Mouse (Mus musculus) frontal cortex, postnatal 14 days (tissue): ENCODE measurements around the gene Rarres1.

Experiments
- DNase-seq, 2 experiments: peaks; one replicate each; pipeline ENCODE4 v3.0.0; 2022; ENCODE audit warnings: low spot score in 2 of 2

Rarres1 gene

GRCm38 (mm10) chr3:67515274-67515801, at the start of gene Rarres1:
Rarres1 (minus strand) TSS chr3:67515523.
- no peak for DNase-seq

GRCm38 (mm10) chr3:67564731-67565357, 49.5 kb upstream of the Rarres1 start:
- no peak for DNase-seq

- DNase-seq, result no peak
Observed at GRCm38 (mm10) chr3:67557718-67558354, 42.5 kb upstream of the Rarres1 start.

GRCm38 (mm10) chr3:67557200-67557651, 41.9 kb upstream of the Rarres1 start:
- no peak for DNase-seq

GRCm38 (mm10) chr3:67555211-67555610, 39.9 kb upstream of the Rarres1 start:
- no peak for DNase-seq

GRCm38 (mm10) chr3:67553927-67554448, 38.7 kb upstream of the Rarres1 start:
- no peak for DNase-seq

GRCm38 (mm10) chr3:67553281-67553680, 38.0 kb upstream of the Rarres1 start:
- DNase-seq, result no peak

- no peak for DNase-seq
Observed at GRCm38 (mm10) chr3:67551193-67551592, 35.9 kb upstream of the Rarres1 start.

GRCm38 (mm10) chr3:67543630-67544029, 28.3 kb upstream of the Rarres1 start:
- no peak for DNase-seq

GRCm38 (mm10) chr3:67524768-67525167, 9.4 kb upstream of the Rarres1 start:
- no peak for DNase-seq

- DNase-seq, result no peak
Observed at GRCm38 (mm10) chr3:67522709-67523108, 7.4 kb upstream of the Rarres1 start.

GRCm38 (mm10) chr3:67520568-67521143, 5.3 kb upstream of the Rarres1 start:
- DNase-seq, result no peak

- DNase-seq, result no peak
Observed at GRCm38 (mm10) chr3:67514801-67515273, 486 bp downstream of the Rarres1 start.

GRCm38 (mm10) chr3:67512807-67513206, 2.5 kb downstream of the Rarres1 start:
- DNase-seq, result peak; percentile 58 to 80

- DNase-seq, result no peak
Observed at GRCm38 (mm10) chr3:67508216-67508892, 7.0 kb downstream of the Rarres1 start.

GRCm38 (mm10) chr3:67505286-67505685, 10.0 kb downstream of the Rarres1 start:
- DNase-seq, result no peak

- DNase-seq, result no peak
Observed at GRCm38 (mm10) chr3:67503878-67504277, 11.4 kb downstream of the Rarres1 start.

- DNase-seq, result no peak
Observed at GRCm38 (mm10) chr3:67499406-67499791, 15.9 kb downstream of the Rarres1 start.

- no peak for DNase-seq
Observed at GRCm38 (mm10) chr3:67498773-67499405, 16.4 kb downstream of the Rarres1 start.

- DNase-seq, result no peak
Observed at GRCm38 (mm10) chr3:67497998-67498397, 17.3 kb downstream of the Rarres1 start.

- DNase-seq, result no peak
Observed at GRCm38 (mm10) chr3:67496310-67496709, 19.0 kb downstream of the Rarres1 start.
